Mouse (Mus musculus) inflammation-experienced regulatory T-cells, adult 6 months (primary cell): Measurements from ENCODE around the gene Fbxl13. TPM values are rescaled to one million over a fixed set of nuclear protein-coding genes. Genes with fewer than 3 reads are reported as not detected.

Source experiments
- ATAC-seq: one replicate; pipeline ENCODE4 v1.8.0; 2017
- polyA plus RNA-seq, 3 experiments: library from polyadenylated mRNA; unstranded; fragments of 100-300 nt; shearing (Covaris generic); gene quantifications; one replicate each; pipeline ENCODE4 v1.2.1; 2017

Gene Fbxl13
- polyA plus RNA-seq, 3 experiments from 2014 or later = 0.31 TPM; not detected in 2

DNA sequence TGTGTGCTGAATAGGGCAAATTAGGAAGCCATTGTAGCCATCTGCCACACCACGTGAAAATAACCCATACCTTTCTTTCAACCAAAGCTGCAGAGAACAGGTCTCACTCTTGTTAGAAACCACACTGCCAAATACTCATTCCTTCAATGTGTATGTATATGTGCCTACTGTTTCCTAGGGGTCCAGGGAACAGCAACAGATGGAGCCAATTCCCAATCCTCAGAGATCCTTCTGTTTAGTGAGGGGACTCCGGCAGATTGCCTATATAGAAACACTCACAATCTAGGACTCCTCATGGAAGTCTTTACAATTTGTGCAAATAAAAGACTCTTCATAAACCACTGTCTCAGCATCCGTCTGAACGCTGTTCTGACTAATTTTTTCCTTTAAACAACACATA lies 127.2 kb downstream of the Fbxl13 start:
- no peak for ATAC-seq

DNA sequence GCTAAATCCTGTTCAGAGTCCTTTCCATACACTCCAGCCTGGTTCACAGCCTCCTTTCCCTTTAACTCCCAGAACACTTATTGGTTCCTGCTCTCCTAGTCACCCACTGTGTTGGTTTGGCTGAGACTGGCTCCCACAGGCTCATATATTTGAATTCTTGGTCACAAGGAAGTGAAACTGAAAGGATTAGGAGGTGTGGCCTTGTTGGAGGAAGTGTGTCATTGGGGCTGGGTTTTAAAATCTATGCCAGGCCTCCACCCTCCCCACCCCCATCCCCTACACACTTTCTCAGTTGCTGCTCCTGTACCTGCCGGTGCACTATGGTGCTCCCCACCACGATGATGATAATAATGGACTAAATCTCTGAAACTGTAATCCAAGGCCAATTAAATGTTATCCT lies 127.9 kb downstream of the Fbxl13 start:
- ATAC-seq = peak; percentile 58

GRCm38 (mm10) chr5:21513363-21513762 lies 132.1 kb downstream of the Fbxl13 start:
- no peak for ATAC-seq

GRCm38 (mm10) chr5:21509801-21510200 lies 135.6 kb downstream of the Fbxl13 start:
- no peak for ATAC-seq

- no peak for ATAC-seq
These were observed 138.5 kb downstream of the Fbxl13 start for GRCm38 (mm10) chr5:21506887-21507286.

- no peak for ATAC-seq
These were observed 140.3 kb downstream of the Fbxl13 start for GRCm38 (mm10) chr5:21505159-21505558.

GRCm38 (mm10) chr5:21502936-21503610 lies 142.4 kb downstream of the Fbxl13 start:
- no peak for ATAC-seq

- ATAC-seq = no peak
These were observed 144.5 kb downstream of the Fbxl13 start for GRCm38 (mm10) chr5:21500941-21501340.

- ATAC-seq = no peak
These were observed 145.3 kb downstream of the Fbxl13 start for GRCm38 (mm10) chr5:21500133-21500532.

DNA sequence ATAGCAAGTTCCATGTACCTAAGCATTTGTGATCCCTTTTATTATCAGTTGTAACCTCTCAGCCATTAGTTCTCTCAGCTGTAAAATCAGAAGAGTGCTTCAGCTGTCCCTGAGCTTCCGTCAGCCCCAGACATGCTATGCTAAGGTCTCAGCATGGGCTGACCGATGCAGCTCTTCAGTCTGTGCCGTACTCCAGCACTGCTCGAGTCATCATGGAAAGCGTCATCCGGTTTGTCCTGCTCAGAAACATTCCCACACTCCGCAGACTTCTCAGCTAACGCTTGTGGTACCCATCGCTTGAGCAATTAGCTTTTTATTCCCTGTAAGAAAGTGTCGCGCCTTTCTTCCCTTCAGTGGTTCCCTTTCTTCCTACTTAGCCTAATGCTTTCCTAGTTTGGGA lies 146.5 kb downstream of the Fbxl13 start:
- no peak for ATAC-seq

GRCm38 (mm10) chr5:21498490-21498889 lies 146.9 kb downstream of the Fbxl13 start:
- ATAC-seq = no peak

DNA sequence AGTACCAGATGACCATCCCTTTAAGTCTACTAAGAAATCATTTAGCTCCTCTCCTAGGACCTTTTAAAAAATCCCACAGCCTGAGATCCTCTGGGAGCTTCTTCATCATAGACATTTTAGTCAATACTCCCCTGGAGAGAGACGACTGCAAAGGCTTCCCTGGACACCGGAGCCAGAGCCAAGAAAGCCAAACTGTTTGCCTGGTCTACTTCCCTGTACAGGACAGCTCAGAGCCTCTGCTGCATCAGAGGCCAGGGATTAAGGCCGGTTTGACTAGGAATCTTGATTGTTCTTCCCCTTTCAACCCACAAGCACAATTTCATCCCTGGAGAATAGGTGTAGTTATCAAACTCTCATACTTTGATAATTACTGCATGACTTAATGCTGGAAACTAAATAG lies 148.6 kb downstream of the Fbxl13 start:
- ATAC-seq = no peak

DNA sequence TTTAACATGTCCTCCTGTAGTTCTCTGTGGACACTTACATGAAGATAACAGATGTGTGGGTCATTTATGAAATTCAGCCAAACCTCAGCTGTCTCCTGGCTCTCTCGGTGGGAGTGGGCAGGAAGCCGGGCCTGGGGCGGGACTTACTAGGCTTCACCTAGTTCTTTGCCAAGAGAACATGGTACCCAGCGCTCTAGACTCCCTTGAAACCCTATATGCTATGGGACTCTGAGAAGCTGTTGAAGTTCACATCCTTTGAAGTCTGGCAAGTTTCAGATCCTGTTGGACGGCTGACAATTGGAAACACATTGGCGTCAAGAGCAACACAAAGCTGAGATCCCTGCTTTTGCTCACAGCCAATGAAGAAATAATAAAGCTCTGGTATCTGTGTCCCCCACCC lies 149.1 kb downstream of the Fbxl13 start:
- no peak for ATAC-seq

- ATAC-seq = no peak
These were observed 150.7 kb downstream of the Fbxl13 start for GRCm38 (mm10) chr5:21494781-21495180.

GRCm38 (mm10) chr5:21493294-21493999 lies 152.0 kb downstream of the Fbxl13 start:
- ATAC-seq = no peak

GRCm38 (mm10) chr5:21492213-21492612 lies 153.2 kb downstream of the Fbxl13 start:
- no peak for ATAC-seq

DNA sequence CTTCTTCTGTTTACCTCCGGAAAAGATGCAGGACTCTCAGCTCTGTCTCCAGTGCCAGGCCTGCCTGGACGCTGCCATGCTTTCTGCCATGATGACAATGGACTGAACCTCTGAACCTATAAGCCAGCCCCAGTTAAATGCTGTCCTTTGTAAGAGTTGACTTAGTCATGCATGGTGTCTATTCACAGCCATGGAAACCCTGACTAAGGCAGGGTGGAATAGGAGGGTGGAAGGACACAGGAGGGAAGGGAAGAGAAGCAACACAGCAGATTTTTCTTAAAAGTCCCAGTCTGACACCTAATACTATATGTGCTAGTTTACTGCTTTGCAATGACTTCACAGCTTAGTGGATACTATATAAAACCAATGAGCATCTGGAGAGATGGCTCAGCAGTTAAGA lies 154.0 kb downstream of the Fbxl13 start:
- ATAC-seq = no peak

GRCm38 (mm10) chr5:21489135-21489534 lies 156.3 kb downstream of the Fbxl13 start:
- ATAC-seq = no peak

- ATAC-seq = no peak
These were observed 156.9 kb downstream of the Fbxl13 start for GRCm38 (mm10) chr5:21488506-21488905.

GRCm38 (mm10) chr5:21487716-21488115 lies 157.7 kb downstream of the Fbxl13 start:
- no peak for ATAC-seq

DNA sequence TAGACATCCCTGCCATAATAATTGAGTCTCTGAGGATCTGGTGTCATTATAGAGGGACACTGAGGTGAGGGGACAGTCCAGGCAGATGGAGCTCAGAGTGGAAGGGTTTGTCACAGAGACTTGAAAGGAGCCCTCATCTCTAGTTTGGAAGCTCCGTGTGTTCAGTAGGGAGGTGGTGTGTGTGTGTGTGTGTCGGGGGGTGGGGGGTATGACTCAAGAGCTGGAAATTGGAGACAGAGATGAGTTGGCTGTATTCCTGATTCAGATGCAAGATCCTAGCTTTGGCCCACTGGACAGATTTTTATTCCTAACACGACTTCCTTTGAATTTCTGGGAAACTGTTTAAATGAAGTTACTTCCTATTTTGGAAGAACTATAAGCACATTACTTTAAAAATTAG lies 158.1 kb downstream of the Fbxl13 start:
- no peak for ATAC-seq

- ATAC-seq = no peak
These were observed 158.6 kb downstream of the Fbxl13 start for GRCm38 (mm10) chr5:21486798-21487197.

DNA sequence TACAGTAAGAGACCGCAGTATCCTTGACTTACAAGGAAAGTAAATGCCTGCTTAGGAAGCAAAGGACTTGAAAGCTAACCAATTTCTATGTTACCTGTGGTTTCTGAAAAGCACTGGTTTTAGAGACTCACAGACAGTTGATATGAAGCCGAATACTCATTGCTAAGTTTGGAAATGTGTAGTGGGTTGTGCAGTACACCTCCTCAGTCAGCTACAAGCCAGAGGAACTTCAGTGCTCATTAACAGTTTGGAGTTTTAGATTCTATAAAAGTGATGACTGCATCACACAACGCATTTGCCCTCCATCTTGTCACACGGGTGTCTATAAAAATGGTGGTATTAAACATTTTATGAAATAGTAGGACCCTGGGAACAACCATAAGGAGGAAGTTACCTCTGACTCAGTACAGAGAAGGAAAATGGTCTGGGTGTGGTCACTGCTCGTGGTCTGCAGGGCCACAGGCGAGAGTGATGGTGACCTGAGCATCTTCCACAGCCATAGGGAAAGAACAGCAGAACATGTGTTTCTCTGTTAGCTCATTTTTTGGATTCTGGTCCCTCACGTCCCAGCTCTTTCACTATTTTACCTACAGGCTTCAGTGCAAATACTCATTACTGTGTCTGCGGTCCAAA lies 160.1 kb downstream of the Fbxl13 start:
- ATAC-seq = no peak

DNA sequence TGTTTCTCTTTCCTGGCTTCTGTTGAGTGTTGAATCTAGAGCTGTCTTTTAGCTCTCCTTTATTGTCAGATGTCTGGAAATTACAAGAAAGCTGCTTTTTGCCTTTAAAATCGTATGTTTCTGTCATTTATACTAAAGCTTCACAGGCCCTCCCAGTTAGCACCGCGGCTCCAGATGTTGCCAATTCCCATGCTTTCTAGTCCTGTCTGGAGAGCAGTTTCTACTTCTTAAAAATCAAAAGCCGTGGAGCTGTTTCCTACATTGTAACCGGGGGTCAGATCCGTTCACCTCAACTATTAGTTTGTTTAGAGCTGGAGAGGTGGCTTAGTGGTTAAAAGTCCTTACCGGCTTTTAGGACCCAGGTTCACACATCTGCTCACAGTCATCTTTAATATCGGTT lies 162.2 kb downstream of the Fbxl13 start:
- no peak for ATAC-seq
